Mouse (Mus musculus): Measurements from ENCODE around the gene R3hdm2.

DNA sequence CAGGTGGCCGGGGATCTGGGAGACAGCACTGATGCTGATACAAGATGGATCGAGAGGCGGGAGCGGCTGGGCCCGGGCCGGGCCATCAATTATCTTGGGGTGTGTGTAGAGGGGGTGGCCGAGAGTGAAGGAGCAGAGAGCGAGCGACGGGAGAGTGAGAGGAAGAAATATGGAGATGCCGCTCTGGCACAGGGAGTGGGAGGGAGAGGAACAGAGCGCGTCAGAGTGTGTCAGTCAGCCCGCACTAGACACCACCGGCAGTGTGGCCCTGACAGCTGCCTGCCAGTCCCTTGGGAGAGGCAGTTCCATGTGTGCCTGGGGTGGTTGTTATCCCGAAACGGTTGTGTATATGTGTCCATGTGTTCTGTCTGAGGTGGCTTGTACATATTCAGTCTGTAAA lies 147.4 kb downstream of the R3hdm2 start:
- TF ChIP-seq EP300 (IDR thresholded peaks at IDR 0.05; ENCODE audit: low read depth) (no peak), CTCF (IDR thresholded peaks at IDR 0.05; ENCODE audit: low read depth) (no peak)

All from heart, postnatal 0 days (tissue).